Mouse (Mus musculus) ES-E14 (cell line): ENCODE data around the gene 4933424G06Rik. TPM values are rescaled to one million over a fixed set of nuclear protein-coding genes. Genes with fewer than 3 reads are reported as not detected.

Experiments used
- DNase-seq: peaks from one replicate; pipeline ENCODE4 v3.0.0-alpha.2; 2013; ENCODE audit warnings: low read depth, low spot score
- H3K27ac ChIP-seq: 2 replicates; pipeline ENCODE4 v1.5.1; 2012; ENCODE audit warnings: low read depth, mild to moderate bottlenecking, low read length, moderate library complexity, mixed read lengths; ENCODE audit not compliant: poor library complexity, insufficient read depth, severe bottlenecking
- H3K36me3 ChIP-seq: 2 replicates; pipeline ENCODE4 v1.6.1; 2012; ENCODE audit warnings: mild to moderate bottlenecking, low read length, moderate library complexity, mixed read lengths; ENCODE audit not compliant: control insufficient read depth, poor library complexity, insufficient read depth, severe bottlenecking
- H3K4me1 ChIP-seq, 2 experiments: fragments of 150-350 bp in 1 of 2; sonication (generic) in 1 of 2; 2 replicates each; pipeline ENCODE4 v1.6.1; 2012; ENCODE audit warnings: low read length in 2 of 2, mild to moderate bottlenecking in 1 of 2, mixed read lengths in 1 of 2; ENCODE audit not compliant: control insufficient read depth in 2 of 2, insufficient read depth in 2 of 2, poor library complexity in 1 of 2
- H3K4me3 ChIP-seq, 2 experiments: fragments of 150-350 bp in 1 of 2; sonication (generic) in 1 of 2; 2 replicates each; pipeline ENCODE4 v1.5.1; 2012; ENCODE audit warnings: low read length in 2 of 2, low read depth in 1 of 2, mild to moderate bottlenecking in 1 of 2, mixed read lengths in 1 of 2; ENCODE audit not compliant: insufficient read depth in 1 of 2, poor library complexity in 1 of 2, severe bottlenecking in 1 of 2
- H3K9ac ChIP-seq: 2 replicates; pipeline ENCODE4 v1.6.1; 2012; ENCODE audit warnings: low read depth, mild to moderate bottlenecking, low read length, mixed read lengths; ENCODE audit not compliant: poor library complexity, insufficient read depth, severe bottlenecking
- H3K9me3 ChIP-seq: fragments of 150-350 bp; sonication (generic); 2 replicates; pipeline ENCODE4 v1.6.1; 2012; ENCODE audit warnings: low read depth, mild to moderate bottlenecking, low read length; ENCODE audit not compliant: control insufficient read depth, insufficient read depth
- CHD2 ChIP-seq: IDR thresholded peaks from 2 replicates; pipeline ENCODE4 v1.6.1; 2014; ENCODE audit warnings: mild to moderate bottlenecking, low read depth, low read length, inconsistent platforms
- HCFC1 ChIP-seq: IDR thresholded peaks from 2 replicates; pipeline ENCODE4 v1.6.1; 2012; ENCODE audit warnings: low read length, inconsistent platforms, borderline replicate concordance; ENCODE audit not compliant: insufficient read depth
- MAFK ChIP-seq: IDR thresholded peaks from 2 replicates; pipeline ENCODE4 v1.6.1; 2014; ENCODE audit warnings: mild to moderate bottlenecking, low read depth, low read length, inconsistent platforms; ENCODE audit not compliant: insufficient read depth
- ZC3H11A ChIP-seq: IDR thresholded peaks from 2 replicates; pipeline ENCODE4 v1.6.1; 2012; ENCODE audit warnings: low read depth, mild to moderate bottlenecking, inconsistent platforms, low read length, borderline replicate concordance
- ZNF384 ChIP-seq: IDR thresholded peaks from 2 replicates; pipeline ENCODE4 v1.6.1; 2012; ENCODE audit warnings: low read depth, low read length, inconsistent platforms
- in situ Hi-C, 2 experiments: fragments of 600-800 bp; cut with MboI; formaldehyde crosslinking; loops; one replicate each; pipeline ENCODE4 v1.15.1; 2025; ENCODE audit warnings: low sequenced_read_pairs in 2 of 2, inconsistent platforms in 1 of 2; ENCODE audit not compliant: unreplicated experiment in 2 of 2
- total RNA-seq: library from RNA; depleted of rRNA; stranded (reverse); fragments of 300-350 nt; gene quantifications from 2 replicates; pipeline ENCODE4 v1.2.3, GENCODE M21; 2012

The 4933424G06Rik gene
- total RNA-seq, 1 experiment: not detected

GRCm38 (mm10) chr1:36707166-36707565 is 2.8 kb upstream of the 4933424G06Rik start:
- Histone ChIP-seq H3K9me3 (no peaks in the 10 kb centered on the region), H3K36me3 (peaks cover 39% of the 10 kb centered on the region), H3K4me1 (peaks cover 10 to 17% of the 10 kb centered on the region in 2 experiments), H3K4me3 (no peak overlapping the region), H3K9ac (0 out of 2 replicates have a peak overlapping the region, but pooled peaks have one; percentile 5), H3K27ac (peak overlapping the region; percentile 48; the same call in 1 of the 2 replicates)
- no peak for TF ChIP-seq CHD2
- TF ChIP-seq MAFK: no peak
- TF ChIP-seq ZC3H11A: no peak
- no peak for TF ChIP-seq HCFC1
- TF ChIP-seq ZNF384: no peak
- in situ Hi-C loops: no loop called here
- no peak for DNase-seq

- H3K4me3 ChIP-seq: 0 out of 4 replicates have a peak overlapping the region, but pooled peaks of 1 of the 2 experiments have one; percentile 92
- DNase-seq: peak; percentile 72
- in situ Hi-C loops: no loop called here
These were observed 2.2 kb upstream of the 4933424G06Rik start for GRCm38 (mm10) chr1:36707797-36708196.

GRCm38 (mm10) chr1:36708626-36709025 is 1.3 kb upstream of the 4933424G06Rik start:
- H3K27ac ChIP-seq: no peak overlapping the region; the same call in 1 of the 2 replicates
- H3K9ac ChIP-seq: peak overlapping the region; percentile 93; the same call in 1 of the 2 replicates
- DNase-seq: no peak
- peaks cover 10 to 17% of the 10 kb centered on the region in 2 experiments for H3K4me1 ChIP-seq
- TF ChIP-seq CHD2 (no peak), HCFC1 (no peak), ZNF384 (no peak), ZC3H11A (no peak), MAFK (no peak)
- H3K36me3 ChIP-seq: peaks cover 33% of the 10 kb centered on the region
- no peaks in the 10 kb centered on the region for H3K9me3 ChIP-seq
- H3K4me3 ChIP-seq: peak overlapping the region; percentile 92 to 98; a peak in 3 of 4 replicates
- in situ Hi-C loops: no loop called here

More at GRCm38 (mm10) chr1:36707797-36708196, 2.2 kb upstream of the 4933424G06Rik start:
- no peak for TF ChIP-seq MAFK
- TF ChIP-seq CHD2: no peak
- no peak for TF ChIP-seq ZNF384
- TF ChIP-seq HCFC1: no peak
- no peak for TF ChIP-seq ZC3H11A
- Histone ChIP-seq H3K36me3 (peaks cover 33% of the 10 kb centered on the region), H3K9ac (peak overlapping the region; percentile 8; the same call in 1 of the 2 replicates), H3K4me1 (peaks cover 10 to 17% of the 10 kb centered on the region in 2 experiments), H3K27ac (no peak overlapping the region; the same call in 1 of the 2 replicates), H3K9me3 (no peaks in the 10 kb centered on the region)

GRCm38 (mm10) chr1:36709055-36709853 is 695 bp upstream of the 4933424G06Rik start:
- no peak for TF ChIP-seq CHD2
- TF ChIP-seq MAFK: no peak
- TF ChIP-seq HCFC1: no peak; the same call in 1 of the 2 replicates
- no peak for TF ChIP-seq ZC3H11A
- TF ChIP-seq ZNF384: no peak
- Histone ChIP-seq H3K9me3 (no peaks in the 10 kb centered on the region), H3K4me3 (peak overlapping the region; percentile 92 to 98), H3K9ac (peak overlapping the region; percentile 93), H3K27ac (peak overlapping the region; percentile 49; the same call in 1 of the 2 replicates), H3K36me3 (peaks cover 28% of the 10 kb centered on the region), H3K4me1 (peaks cover 10 to 17% of the 10 kb centered on the region in 2 experiments)
- no peak for DNase-seq
- in situ Hi-C loops: no loop called here
